Mouse (Mus musculus): ENCODE measurements around the gene Otx1.
A peak's percentile ranks its signal among the peaks of the same experiment; 100 is the strongest.

Otx1 gene

GRCm38 (mm10) chr11:22002783-22003340 lies at the start of gene Otx1:
TSS of gene Otx1 (minus strand) at chr11:22002897.
- peak in 1 of 2 experiments; percentile 7 for DNase-seq

GRCm38 (mm10) chr11:22050864-22051263 lies 48.2 kb upstream of the Otx1 start:
- no peak for DNase-seq

GRCm38 (mm10) chr11:22039854-22040426 lies 37.2 kb upstream of the Otx1 start:
- no peak for DNase-seq

GRCm38 (mm10) chr11:22034564-22035105 lies 31.9 kb upstream of the Otx1 start:
- DNase-seq: no peak

GRCm38 (mm10) chr11:22033582-22033981 lies 30.9 kb upstream of the Otx1 start:
- no peak for DNase-seq

- no peak for DNase-seq
These were observed 17.9 kb upstream of the Otx1 start for GRCm38 (mm10) chr11:22020602-22021001.

DNA sequence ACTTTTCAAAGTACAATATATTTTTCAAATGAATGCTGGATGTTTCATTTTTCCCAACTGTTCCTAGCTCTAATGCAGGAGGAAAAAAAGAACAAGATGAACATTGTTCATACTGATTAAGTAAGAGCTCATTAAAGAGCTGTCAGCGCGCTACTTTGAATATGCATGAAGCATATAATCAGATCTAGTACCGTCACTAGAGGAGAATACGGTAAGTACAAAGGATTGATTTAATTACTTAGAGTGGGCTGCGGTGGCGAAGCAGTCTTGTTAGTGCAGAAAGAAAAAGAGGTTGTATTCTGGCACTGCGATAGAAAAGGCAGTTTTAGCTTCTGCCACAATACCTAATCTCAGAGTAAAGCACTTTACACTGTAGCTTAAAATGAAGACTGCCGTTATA lies 14.7 kb upstream of the Otx1 start:
- DNase-seq: no peak

DNA sequence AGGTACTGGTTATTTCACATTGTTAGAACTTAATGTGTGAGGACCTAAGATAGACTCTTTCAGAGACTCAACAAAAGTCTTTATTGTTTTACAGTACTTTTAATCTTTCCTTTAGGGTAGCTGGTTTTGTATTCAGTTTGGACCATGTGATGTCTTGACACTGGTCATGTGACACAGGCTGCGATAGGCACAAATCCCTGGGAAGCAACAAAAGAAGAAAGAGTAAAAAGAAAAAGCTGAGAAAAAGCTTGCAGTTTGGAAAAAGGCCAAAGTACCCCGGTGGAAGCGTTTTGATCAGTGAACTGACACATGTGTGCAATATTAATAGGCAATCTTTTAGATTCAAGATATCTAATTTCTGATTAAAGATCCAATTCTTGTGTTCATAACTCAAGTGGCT lies 13.6 kb upstream of the Otx1 start:
- DNase-seq: no peak

DNA sequence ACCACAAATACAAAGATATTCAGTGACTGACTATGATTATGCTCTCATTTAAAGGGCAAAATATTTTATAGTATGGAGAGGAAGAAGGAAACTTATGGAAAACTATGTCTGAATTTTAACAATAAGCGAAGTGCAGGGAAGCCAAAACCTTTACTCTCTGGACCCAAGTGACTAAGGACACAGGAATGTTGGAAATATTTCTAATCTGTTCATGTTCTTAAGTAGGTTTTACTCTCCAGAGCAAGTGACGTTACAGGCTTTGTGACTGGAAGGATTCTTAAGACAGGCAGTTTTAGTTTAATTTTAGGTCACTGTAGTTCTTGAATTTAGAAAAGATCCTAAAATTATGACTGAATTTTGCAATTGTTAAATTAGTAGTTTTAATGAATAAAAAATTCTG lies 6.1 kb upstream of the Otx1 start:
- no peak for DNase-seq

- DNase-seq: no peak
These were observed 5.5 kb upstream of the Otx1 start for GRCm38 (mm10) chr11:22008129-22008596.

- DNase-seq: no peak
These were observed 5.0 kb upstream of the Otx1 start for GRCm38 (mm10) chr11:22007781-22008110.

DNA sequence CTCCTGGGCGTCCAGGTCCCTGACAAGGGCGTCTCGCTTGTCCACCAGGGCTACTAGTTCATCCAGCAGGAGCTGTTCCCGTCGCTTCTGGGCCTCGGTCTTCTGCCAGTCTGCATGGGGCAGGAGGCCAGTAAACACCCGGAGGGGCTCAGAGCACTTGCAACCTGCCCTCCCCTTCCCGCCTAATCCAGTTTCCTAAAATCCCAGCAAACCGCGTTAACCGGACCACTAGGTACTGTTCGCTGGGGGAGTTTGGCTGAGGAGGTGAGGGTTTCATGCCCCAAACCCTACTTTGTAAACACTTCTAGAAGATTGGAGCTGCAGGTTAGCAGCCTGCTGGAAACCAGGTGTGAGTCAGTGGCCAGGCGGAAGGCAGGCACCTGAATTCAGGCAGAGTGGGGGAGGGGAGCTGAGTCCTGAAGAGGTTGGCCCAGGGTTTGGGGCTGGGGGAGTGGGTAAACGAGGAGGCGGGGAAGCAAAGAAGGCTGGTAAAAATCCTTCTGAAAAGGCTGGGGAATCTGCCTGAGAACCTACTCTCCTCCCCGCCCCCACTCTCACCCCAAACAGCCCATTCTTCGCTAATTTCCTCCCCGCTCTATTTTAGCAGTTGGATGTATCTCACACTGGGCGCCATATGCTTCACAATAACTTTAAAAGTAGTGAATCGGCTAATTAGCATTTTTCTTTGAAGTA lies 4.5 kb upstream of the Otx1 start:
- DNase-seq: no peak

DNA sequence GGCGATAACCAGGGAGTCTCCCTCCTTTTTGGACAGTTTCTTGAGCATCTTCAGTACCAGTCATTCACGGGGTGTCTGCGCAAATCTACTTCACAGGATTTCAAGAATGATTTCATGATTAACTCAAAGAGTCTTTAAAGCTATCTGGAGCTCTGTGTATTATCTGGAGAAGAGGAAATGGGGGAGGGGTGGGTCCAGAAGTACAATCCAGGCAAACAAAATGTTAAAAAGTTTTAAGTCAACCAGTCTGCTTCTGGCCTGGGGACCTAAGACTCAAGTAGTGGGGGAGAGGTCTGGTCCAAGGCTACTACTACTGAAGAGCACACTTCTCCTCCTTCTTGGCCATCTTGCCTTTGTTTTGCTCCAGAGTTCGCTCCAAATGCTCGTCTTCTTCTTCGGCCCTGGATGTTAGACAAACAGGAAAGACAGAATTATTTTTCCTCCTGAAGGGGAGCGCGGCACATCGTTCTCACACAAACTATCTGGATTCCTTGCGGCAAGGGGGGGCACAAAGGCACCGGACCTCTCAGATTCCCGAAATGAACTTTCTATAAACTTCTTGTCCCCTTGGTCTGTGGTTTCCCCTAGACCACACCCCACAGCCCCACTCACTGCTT lies 3.9 kb upstream of the Otx1 start:
- no peak for DNase-seq

- no peak for DNase-seq
These were observed 2.7 kb upstream of the Otx1 start for GRCm38 (mm10) chr11:22005281-22005870.

DNA sequence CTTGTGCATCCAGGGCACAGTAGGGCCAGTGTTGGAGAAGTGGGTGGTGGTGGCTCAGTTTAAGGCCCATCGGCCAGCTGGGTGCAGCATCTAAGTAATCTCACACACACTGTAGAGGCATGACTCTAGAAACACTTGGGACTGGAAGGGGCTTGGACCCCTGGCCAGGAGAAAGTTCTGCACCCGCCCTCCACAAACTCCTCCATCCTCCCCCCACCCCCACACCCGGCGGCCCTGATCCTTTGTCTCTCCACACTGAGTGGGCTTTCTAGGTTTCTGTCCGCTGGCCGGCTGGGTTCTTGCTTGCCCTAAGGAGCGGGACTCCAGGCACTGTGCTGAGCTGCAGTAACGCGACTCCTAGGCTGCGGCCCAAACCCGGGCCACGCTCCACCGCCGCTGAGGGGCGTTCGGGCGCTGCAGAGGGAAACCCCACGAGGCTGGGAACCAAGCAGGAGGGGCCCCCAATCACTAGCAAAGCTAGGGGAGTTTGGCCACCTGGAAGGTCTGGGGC lies 1.7 kb upstream of the Otx1 start:
- no peak for DNase-seq

- DNase-seq: peak in 1 of 2 experiments; percentile 7
These were observed 764 bp upstream of the Otx1 start for GRCm38 (mm10) chr11:22003341-22003981.

DNA sequence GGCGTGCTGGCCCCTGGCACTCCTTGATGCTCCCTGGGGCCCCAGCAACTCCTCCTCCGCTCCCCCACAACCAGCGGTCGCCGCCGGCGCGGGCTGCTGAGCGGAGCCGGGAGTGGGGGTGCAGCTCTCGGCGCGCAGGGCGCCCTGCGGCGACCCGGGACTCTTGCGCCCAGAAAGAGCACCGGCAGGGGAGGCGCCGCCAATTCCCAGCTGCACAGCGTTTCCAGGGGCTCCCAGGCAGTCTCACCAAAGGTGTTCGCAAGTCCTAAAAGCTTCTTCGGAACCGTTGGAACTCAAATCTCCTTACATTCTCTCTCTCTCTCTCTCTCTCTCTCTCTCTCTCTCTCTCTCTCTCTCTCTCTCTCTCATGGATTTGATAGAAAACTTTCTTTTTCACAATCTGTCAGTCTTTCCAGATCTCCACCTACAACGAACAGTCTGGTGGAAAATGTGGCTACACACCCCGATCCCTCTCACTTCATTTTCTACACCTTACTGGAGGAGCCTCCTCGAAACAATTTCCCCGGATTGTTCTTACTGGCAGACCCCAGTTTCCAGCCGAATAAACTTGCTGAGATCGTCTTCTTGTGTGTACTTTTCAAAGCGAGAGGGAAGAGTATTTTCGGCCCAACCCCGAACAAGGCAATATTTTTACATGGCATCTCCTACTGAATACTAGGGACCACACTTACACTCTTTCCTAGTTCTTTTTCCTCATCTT lies 475 bp downstream of the Otx1 start:
- DNase-seq: peak in 1 of 2 experiments; percentile 7

DNA sequence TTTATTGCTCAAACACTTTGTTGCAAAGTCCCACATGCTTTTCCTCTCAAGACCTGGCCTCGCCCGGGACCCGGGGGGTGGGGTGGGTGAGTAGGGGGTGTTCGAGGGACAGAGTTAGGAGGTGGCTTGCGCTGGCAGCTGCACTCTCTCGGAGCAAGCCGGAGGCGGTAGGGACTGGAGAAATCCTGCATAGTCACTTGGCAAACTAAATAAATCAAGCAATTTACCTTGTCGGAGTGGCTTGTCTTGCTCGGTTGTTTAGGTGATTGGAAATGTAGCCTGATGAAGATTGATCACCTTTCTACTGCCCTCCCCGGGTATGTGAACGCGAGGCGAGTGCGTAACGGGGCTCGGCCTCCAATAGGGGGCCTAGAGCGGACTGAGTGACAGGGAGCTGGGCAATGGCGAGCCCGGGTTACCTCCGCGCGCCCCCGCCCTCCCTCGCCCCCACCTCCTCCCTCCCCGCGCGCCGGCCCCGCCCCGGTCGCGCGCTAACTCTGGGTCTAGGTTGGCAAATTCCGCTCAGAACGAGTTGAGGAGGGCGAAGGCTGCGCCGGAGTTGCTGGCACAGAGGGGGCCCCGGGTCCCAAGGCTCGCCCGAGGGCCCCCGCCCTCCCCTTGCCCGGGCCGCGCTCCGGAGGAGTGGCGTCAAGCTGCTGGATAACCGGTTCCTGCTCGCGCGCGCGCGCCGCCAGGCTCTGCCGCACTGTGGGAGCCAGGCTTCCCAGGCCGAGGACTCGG lies 1.2 kb downstream of the Otx1 start:
- DNase-seq: peak; percentile 47 to 63

GRCm38 (mm10) chr11:22000316-22001076 lies 2.2 kb downstream of the Otx1 start:
- DNase-seq: peak in 1 of 2 experiments; percentile 4
